Comparison of ENCODE assay signal across 8 mouse cellular contexts in genomic region chr1:165193880-165194661, GRCm38 (mm10). TPM values are rescaled to one million over a fixed set of nuclear protein-coding genes. Genes with fewer than 3 reads are reported as not detected.
DNase-seq lines count a peak whose midpoint lies in the region; ATAC-seq and TF ChIP-seq lines count a peak whose summit lies in the region.

Gene Sft2d2 (minus strand): TSS chr1:165194438.

- H3K4me3 ChIP-seq in cortical plate, adult 2 months (ENCODE audit: insufficient read depth, low read length), result peak within 1 kb of the TSS; percentile 85
- peak within 1 kb of the TSS; percentile 87 for H3K4me3 ChIP-seq in gastrocnemius, adult 2 months
- peak within 1 kb of the TSS; percentile 83 for H3K4me3 ChIP-seq in hindbrain, embryonic 16.5 days (ENCODE audit: low read length)
- H3K4me3 ChIP-seq in macrophage (ENCODE audit: inconsistent target), result peak within 1 kb of the TSS; percentile 55

- H3K4me1 ChIP-seq in cortical plate, adult 2 months (ENCODE audit: control insufficient read depth, insufficient read depth, low read length), result peaks cover 6% of the 10 kb centered on the region; the same call in 1 of the 2 replicates
- peaks cover 10% of the 10 kb centered on the region; the same call in 1 of the 2 replicates for H3K4me1 ChIP-seq in hindbrain, embryonic 16.5 days (ENCODE audit: control insufficient read depth, insufficient read depth, low read depth, low read length)

- peak within 1 kb of the TSS; percentile 98 for H3K4me2 ChIP-seq in hindbrain, embryonic 16.5 days (ENCODE audit: low read length)

- H3K9me3 ChIP-seq in hindbrain, embryonic 16.5 days (ENCODE audit: control insufficient read depth, low read length), result no peaks in the 10 kb centered on the region

- H3K27me3 ChIP-seq in hindbrain, embryonic 16.5 days (replicated peaks; ENCODE audit: control insufficient read depth, insufficient read depth, low read length), result no peaks in the 10 kb centered on the region

- WGBS in hindbrain, embryonic 16.5 days, result under 1% methylated on average over 69 of the region's 69 CpGs
- WGBS in macrophage (ENCODE audit: missing documents), result under 1% methylated on average over 69 of the region's 69 CpGs

- H3K9ac ChIP-seq in hindbrain, embryonic 16.5 days (ENCODE audit: low read depth, low read length), result peak within 1 kb of the TSS; percentile 75

- TF ChIP-seq CTCF in cortical plate, adult 2 months (IDR thresholded peaks at IDR 0.05; ENCODE audit: extremely low read depth, insufficient read depth, low read length), result no peak
- peak; percentile 36; the same call in 1 of the 2 replicates for TF ChIP-seq CTCF in gastrocnemius, adult 2 months (IDR thresholded peaks at IDR 0.05)

- intact Hi-C loops in gastrocnemius, adult 2 months (cut with DNase I), result loop anchor here (2.0 kb wide), 1 partner anchor 43 kb away; the partner anchor contains the start of gene Tiprl

- TF ChIP-seq POLR2A in cortical plate, adult 2 months (IDR thresholded peaks at IDR 0.05; ENCODE audit: extremely low read depth, insufficient read depth, low read length), result no peak

- no peaks in the 10 kb centered on the region for H3K36me3 ChIP-seq in hindbrain, embryonic 16.5 days (ENCODE audit: control insufficient read depth, insufficient read depth, low read length)
- no peaks in the 10 kb centered on the region for H3K36me3 ChIP-seq in macrophage (ENCODE audit: inconsistent target)

- peak; percentile 65 for DNase-seq in adipocyte (ENCODE audit: low spot score)
- peak; percentile 96 for DNase-seq in gastrocnemius, adult 2 months
- peak; percentile 66 to 70 for DNase-seq in left cerebral cortex, adult 18-20 months (ENCODE audit: low spot score in 2 of 2)
- DNase-seq in retina, postnatal 7 days (ENCODE audit: low read depth, low spot score), result peak; percentile 84
- DNase-seq in urinary bladder, adult 2 months (ENCODE audit: low spot score), result peak; percentile 84

- H3K79me2 ChIP-seq in macrophage (ENCODE audit: inconsistent target), result peaks cover 42% of the 10 kb centered on the region

- peak; percentile 93 for ATAC-seq in hindbrain, embryonic 16.5 days

- H3K27ac ChIP-seq in cortical plate, adult 2 months (ENCODE audit: insufficient read depth, low read length), result peak within 1 kb of the TSS; percentile 88
- peak within 1 kb of the TSS; percentile 83 for H3K27ac ChIP-seq in gastrocnemius, adult 2 months
- peak within 1 kb of the TSS; percentile 72 for H3K27ac ChIP-seq in hindbrain, embryonic 16.5 days (ENCODE audit: low read depth, low read length)
- H3K27ac ChIP-seq in macrophage, result peak within 1 kb of the TSS; percentile 73

RNA-seq across cellular contexts. Expression of gene Sft2d2, which starts in this region (rescaled TPM):
- polyA plus RNA-seq in cortical plate, adult 2 months (2012; rRNA removed), result 20.9 and 21.4 TPM in 2 replicates
- total RNA-seq in gastrocnemius, adult 2 months (2021), result 1 to 10 TPM; 8.9 to 9.7 TPM
- polyA plus RNA-seq in hindbrain, embryonic 16.5 days (2015; fragmentation: Nextera tagmentation; extraction: Ambion mirVana), result 5.8 and 7.9 TPM in 2 replicates
- 10 to 100 TPM; 16.4 to 17.1 TPM for total RNA-seq in left cerebral cortex, adult 18-20 months (2021)
- total RNA-seq in macrophage (2018; cell fraction: chromatin; rRNA removed), result 10 to 100 TPM; 11.8 to 47.3 (median 22.0) TPM
- total RNA-seq in macrophage (2018; cell fraction: cytosol; rRNA removed), result 10 to 100 TPM; 25.9 to 76.0 (median 39.0) TPM
- total RNA-seq in macrophage (2018; cell fraction: nucleus; rRNA removed), result 10 to 100 TPM; 29.7 to 75.1 (median 43.6) TPM
- polyA plus RNA-seq in macrophage (2018), result 29.7 to 67.3 TPM (median 35.7 TPM) in 3 replicates
- 31.9 and 38.7 TPM in 2 replicates for polyA plus RNA-seq in urinary bladder, adult 2 months (2012; rRNA removed)

Comparison
In these comparisons a context has a peak if more than half of its experiments do, and no peak if none do; other contexts are left out.
1. Peak in every context shown above with its lines: DNase-seq, ATAC-seq, H3K4me3 ChIP-seq and H3K27ac ChIP-seq.